Mouse (Mus musculus) telencephalon, adult 2 months (tissue): ENCODE data around the gene Olfr484.
"Not testable (repeated sequence)": the region's sequence is repeated elsewhere in the genome, so short reads cannot be mapped to it uniquely, and the experiment has no call there.

Source experiments
- DNase-seq: peaks from one replicate; pipeline ENCODE4 v3.0.0-alpha.2; 2011; ENCODE audit warnings: low read depth, low spot score

Olfr484 gene

GRCm38 (mm10) chr7:108127349-108127748 is at the start of gene Olfr484:
Olfr484 (minus strand) TSS chr7:108127449.
- DNase-seq, result no peak

DNA sequence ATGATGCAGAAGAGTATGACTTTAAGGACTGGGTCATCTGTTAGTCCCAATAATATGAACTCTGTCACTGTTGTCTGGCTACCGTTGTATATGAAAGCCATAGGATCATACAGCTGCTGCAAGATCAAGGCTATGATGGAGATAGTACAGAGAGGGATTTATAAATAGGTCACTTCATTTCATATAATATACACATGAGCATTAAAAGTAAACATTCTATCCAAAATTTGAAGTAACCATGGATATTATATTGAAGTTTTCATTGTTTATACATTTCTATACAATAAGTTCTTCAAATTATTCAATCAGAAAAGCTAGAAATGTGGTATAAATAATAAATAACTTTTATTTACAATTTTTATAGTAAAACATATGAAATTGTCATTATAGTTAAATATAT is 45.4 kb upstream of the Olfr484 start, which contains the start of gene Olfr486:
Olfr486 (minus strand) TSS at position 101 of the 400 bp plus-strand sequence.
- not testable (repeated sequence) for DNase-seq

DNA sequence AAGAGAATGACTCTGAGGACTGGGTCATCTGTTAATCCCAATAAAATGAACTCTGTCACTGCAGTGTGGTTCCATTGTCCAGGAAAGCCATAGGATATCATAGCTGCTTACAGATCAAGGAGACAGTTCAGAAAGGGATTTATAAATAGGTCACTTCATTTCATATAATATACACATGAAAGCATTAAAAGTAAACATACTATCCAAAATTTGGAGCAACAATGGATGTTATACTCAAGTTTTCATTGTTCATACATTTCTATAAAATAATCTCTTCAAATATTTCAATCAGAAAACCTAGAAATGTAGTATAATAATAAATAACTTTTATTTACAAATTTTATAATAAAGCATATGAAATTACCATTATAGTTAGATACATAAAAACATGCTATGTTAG is 32.5 kb upstream of the Olfr484 start, which contains the start of gene Olfr485:
Olfr485 (minus strand) TSS at position 101 of the 400 bp plus-strand sequence.
- DNase-seq, result no peak

GRCm38 (mm10) chr7:108121416-108121815 is 5.8 kb downstream of the Olfr484 start:
- no peak for DNase-seq

DNA sequence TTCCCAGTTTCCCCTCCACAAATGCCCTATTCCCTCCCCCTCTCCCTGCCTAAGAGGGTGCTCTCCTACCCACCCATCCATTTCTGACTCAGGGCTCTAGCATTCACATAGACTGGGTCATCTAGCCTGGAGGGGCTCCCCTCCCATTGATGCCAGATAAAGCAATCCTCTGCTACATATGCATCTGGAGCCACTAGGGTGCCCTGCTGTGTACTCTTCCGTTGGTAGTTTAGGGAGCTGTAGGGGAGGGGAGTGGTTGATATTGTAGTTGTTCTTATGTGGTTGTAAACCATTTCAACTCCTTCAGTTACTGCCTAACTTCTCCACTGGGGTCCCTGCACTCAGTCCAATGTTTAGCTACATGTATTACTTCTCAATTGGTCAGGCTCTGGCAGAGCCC is 6.6 kb downstream of the Olfr484 start:
- DNase-seq, result no peak

GRCm38 (mm10) chr7:108100549-108100948 is 26.7 kb downstream of the Olfr484 start, which contains the start of gene Olfr483:
Olfr483 (plus strand) TSS chr7:108100849.
- DNase-seq, result no peak

DNA sequence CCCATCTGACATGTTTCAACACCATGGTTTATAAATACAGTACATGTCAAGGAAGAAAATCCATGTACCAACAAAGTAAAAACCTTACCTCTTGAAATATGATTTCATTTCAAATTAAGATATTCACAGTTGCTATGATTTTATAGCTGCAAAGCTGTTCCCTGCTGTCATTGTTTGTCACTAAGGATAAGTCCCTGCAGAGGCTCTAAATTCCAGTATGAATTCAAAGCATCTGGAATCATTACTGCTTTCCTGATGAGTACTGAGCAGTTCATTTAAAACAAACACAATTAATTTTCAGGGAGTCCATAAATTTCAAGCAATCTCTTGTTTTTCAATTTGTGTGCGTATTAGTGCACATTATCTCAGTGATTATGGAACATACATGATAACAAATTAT is 29.8 kb downstream of the Olfr484 start, which contains the start of gene Olfr482:
Olfr482 (minus strand) TSS at position 101 of the 400 bp plus-strand sequence.
- DNase-seq, result no peak

- DNase-seq, result no peak
These were observed 47.7 kb downstream of the Olfr484 start, which contains the start of gene Olfr481 for GRCm38 (mm10) chr7:108079555-108079954. Olfr481 (plus strand) TSS chr7:108079855.
